Mouse (Mus musculus): Measurements from ENCODE around the gene Mob1b. TPM values are rescaled to one million over a fixed set of nuclear protein-coding genes. Genes with fewer than 3 reads are reported as not detected.

Gene Mob1b
- polyA plus RNA-seq, 1 experiment from 2014 or later, result 6.2 TPM

GRCm38 (mm10) chr5:88688583-88689187 lies 32.0 kb upstream of the Mob1b start:
- Histone ChIP-seq H3K4me3 (ENCODE audit: low read depth, low read length) (no peak overlapping the region), H3K4me2 (ENCODE audit: low read depth, low read length) (no peak overlapping the region), H3K36me3 (replicated peaks; ENCODE audit: insufficient read depth, low read length) (no peaks in the 10 kb centered on the region), H3K27ac (ENCODE audit: low read depth) (no peak overlapping the region), H3K27me3 (ENCODE audit: insufficient read depth, low read length) (peaks cover 7% of the 10 kb centered on the region; the same call in 1 of the 2 replicates), H3K4me1 (ENCODE audit: insufficient read depth) (0 out of 2 replicates have a peak, but pooled peaks cover 2% of the 10 kb centered on the region), H3K9me3 (ENCODE audit: low read length) (no peaks in the 10 kb centered on the region), H3K9ac (replicated peaks) (no peak overlapping the region)
- ATAC-seq (peak; percentile 17; the same call in 1 of the 2 replicates), DNase-seq (peak; percentile 21)
- no peak for TF ChIP-seq EP300 (IDR thresholded peaks at IDR 0.05; ENCODE audit: low read depth)
- TF ChIP-seq CTCF (IDR thresholded peaks at IDR 0.05; ENCODE audit: low read depth), result no peak
- WGBS (ENCODE audit: insufficient replicate concordance), result 66% methylated on average over 15 of the region's 15 CpGs

DNA sequence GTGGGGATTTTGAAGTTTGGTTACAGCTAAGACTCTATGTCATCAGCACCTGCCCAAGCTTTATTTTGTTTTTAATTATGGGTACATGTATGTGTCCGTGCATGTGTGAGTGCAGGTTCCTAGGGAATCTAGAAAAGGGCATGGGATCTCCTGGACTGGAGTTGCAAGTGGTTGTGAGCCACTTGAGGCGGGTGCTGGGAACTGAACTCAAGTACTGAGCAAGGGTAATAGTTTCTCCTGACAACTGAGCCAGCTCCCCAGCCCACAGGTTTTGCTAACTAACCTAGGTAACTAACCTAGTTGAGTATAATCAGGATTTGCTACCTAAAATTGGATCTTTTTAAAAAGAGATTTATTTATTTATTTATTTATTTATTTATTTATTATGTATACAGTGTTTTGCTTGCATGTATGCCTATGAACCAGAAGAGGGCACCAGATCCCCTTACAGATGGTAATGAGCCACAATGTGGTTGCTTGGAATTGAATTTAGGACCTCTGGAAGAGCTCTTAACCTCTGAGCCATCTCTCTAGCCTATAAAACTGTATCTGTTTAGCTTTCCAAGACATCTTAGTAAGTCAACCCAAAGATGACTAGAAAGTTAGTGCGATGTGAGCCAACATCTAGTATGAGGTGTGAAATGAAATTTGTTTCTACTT lies 31.2 kb upstream of the Mob1b start:
- Histone ChIP-seq H3K36me3 (replicated peaks; ENCODE audit: insufficient read depth, low read length) (no peaks in the 10 kb centered on the region), H3K27ac (ENCODE audit: low read depth) (no peak overlapping the region), H3K4me2 (ENCODE audit: low read depth, low read length) (no peak overlapping the region), H3K27me3 (ENCODE audit: insufficient read depth, low read length) (peaks cover 7% of the 10 kb centered on the region; the same call in 1 of the 2 replicates), H3K9ac (replicated peaks) (no peak overlapping the region), H3K4me1 (ENCODE audit: insufficient read depth) (0 out of 2 replicates have a peak, but pooled peaks cover 2% of the 10 kb centered on the region), H3K9me3 (ENCODE audit: low read length) (no peaks in the 10 kb centered on the region), H3K4me3 (ENCODE audit: low read depth, low read length) (no peak overlapping the region)
- 67% methylated on average over 3 of the region's 3 CpGs for WGBS (ENCODE audit: insufficient replicate concordance)
- ATAC-seq (no peak), DNase-seq (no peak)
- TF ChIP-seq EP300 (IDR thresholded peaks at IDR 0.05; ENCODE audit: low read depth) (no peak), CTCF (IDR thresholded peaks at IDR 0.05; ENCODE audit: low read depth) (peak; percentile 74)

DNA sequence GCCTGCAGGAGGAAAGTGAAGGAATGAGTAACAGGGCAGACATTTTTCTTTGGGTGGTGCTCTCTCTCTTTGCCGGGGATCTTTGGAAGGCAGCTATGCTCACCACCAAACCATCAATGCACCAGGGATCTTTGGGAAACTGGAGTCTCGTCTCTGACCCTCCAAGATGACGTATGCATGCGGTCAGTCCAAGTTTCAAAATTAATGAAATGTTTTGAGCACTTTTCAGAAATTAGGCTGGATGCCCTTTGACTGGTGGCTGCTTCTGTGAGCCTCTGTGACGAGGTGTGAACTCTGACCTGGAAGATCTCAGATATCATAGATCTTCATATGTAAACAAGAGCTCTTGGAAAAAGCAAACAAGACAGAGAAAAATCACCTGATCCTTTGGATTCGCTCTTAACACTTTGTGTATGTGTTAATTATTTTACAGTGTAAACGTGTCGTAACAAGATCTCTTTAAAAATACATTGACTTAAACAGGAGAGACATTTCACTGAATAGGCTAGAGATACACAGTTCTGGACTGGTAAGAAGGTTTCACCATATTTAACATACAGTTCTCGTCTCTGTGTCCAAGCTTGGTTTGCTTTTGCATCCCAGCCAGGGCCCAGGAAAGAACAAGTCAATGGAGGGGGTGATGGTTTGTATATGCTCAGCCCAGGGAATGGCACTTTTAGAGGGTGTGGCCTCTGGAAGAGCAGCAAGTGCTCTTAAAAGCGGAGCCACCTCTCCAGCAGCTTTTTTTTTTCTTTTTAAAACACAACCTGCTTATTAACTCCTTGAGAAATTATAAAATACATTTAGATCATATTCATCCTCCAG lies 29.8 kb upstream of the Mob1b start:
- Histone ChIP-seq H3K9me3 (ENCODE audit: low read length) (no peaks in the 10 kb centered on the region), H3K27ac (ENCODE audit: low read depth) (peak overlapping the region; percentile 75), H3K36me3 (replicated peaks; ENCODE audit: insufficient read depth, low read length) (no peaks in the 10 kb centered on the region), H3K9ac (replicated peaks) (no peak overlapping the region; the same call in 1 of the 2 replicates), H3K4me1 (ENCODE audit: insufficient read depth) (0 out of 2 replicates have a peak, but pooled peaks cover 2% of the 10 kb centered on the region), H3K27me3 (ENCODE audit: insufficient read depth, low read length) (no peaks in the 10 kb centered on the region), H3K4me2 (ENCODE audit: low read depth, low read length) (no peak overlapping the region), H3K4me3 (ENCODE audit: low read depth, low read length) (no peak overlapping the region)
- peak; percentile 81 for ATAC-seq
- no peak for DNase-seq
- TF ChIP-seq EP300 (IDR thresholded peaks at IDR 0.05; ENCODE audit: low read depth) (no peak; the same call in 1 of the 2 replicates), CTCF (IDR thresholded peaks at IDR 0.05; ENCODE audit: low read depth) (no peak)
- 58% methylated on average over 10 of the region's 10 CpGs for WGBS (ENCODE audit: insufficient replicate concordance)

- Histone ChIP-seq H3K4me1 (ENCODE audit: insufficient read depth) (0 out of 2 replicates have a peak, but pooled peaks cover 2% of the 10 kb centered on the region), H3K9ac (replicated peaks) (no peak overlapping the region), H3K4me3 (ENCODE audit: low read depth, low read length) (no peak overlapping the region), H3K4me2 (ENCODE audit: low read depth, low read length) (no peak overlapping the region), H3K36me3 (replicated peaks; ENCODE audit: insufficient read depth, low read length) (no peaks in the 10 kb centered on the region), H3K27me3 (ENCODE audit: insufficient read depth, low read length) (no peaks in the 10 kb centered on the region), H3K9me3 (ENCODE audit: low read length) (no peaks in the 10 kb centered on the region), H3K27ac (ENCODE audit: low read depth) (peak overlapping the region; percentile 75)
- TF ChIP-seq CTCF (IDR thresholded peaks at IDR 0.05; ENCODE audit: low read depth) (no peak), EP300 (IDR thresholded peaks at IDR 0.05; ENCODE audit: low read depth) (no peak)
- ATAC-seq, result no peak
- 57% methylated on average over 6 of the region's 6 CpGs for WGBS (ENCODE audit: insufficient replicate concordance)
- DNase-seq, result no peak
Measured at GRCm38 (mm10) chr5:88691506-88692095, 29.1 kb upstream of the Mob1b start.

GRCm38 (mm10) chr5:88692586-88692985 lies 28.1 kb upstream of the Mob1b start:
- TF ChIP-seq EP300 (IDR thresholded peaks at IDR 0.05; ENCODE audit: low read depth) (no peak), CTCF (IDR thresholded peaks at IDR 0.05; ENCODE audit: low read depth) (no peak)
- H3K9me3 ChIP-seq (ENCODE audit: low read length), result no peaks in the 10 kb centered on the region
- H3K4me2 ChIP-seq (ENCODE audit: low read depth, low read length), result no peak overlapping the region
- no peak overlapping the region for H3K4me3 ChIP-seq (ENCODE audit: low read depth, low read length)
- H3K27ac ChIP-seq (ENCODE audit: low read depth), result no peak overlapping the region
- 74% methylated on average over 4 of the region's 4 CpGs for WGBS (ENCODE audit: insufficient replicate concordance)
- ATAC-seq, result peak; percentile 16; the same call in 1 of the 2 replicates
- no peaks in the 10 kb centered on the region for H3K27me3 ChIP-seq (ENCODE audit: insufficient read depth, low read length)
- no peak overlapping the region for H3K9ac ChIP-seq (replicated peaks)
- 0 out of 2 replicates have a peak, but pooled peaks cover 2% of the 10 kb centered on the region for H3K4me1 ChIP-seq (ENCODE audit: insufficient read depth)
- DNase-seq, result no peak
- no peaks in the 10 kb centered on the region for H3K36me3 ChIP-seq (replicated peaks; ENCODE audit: insufficient read depth, low read length)
